ENCODE assay signal across 19 mouse cellular contexts in genomic region chr5:4304201-4304600, GRCm38 (mm10).
DNase-seq lines count a peak whose midpoint lies in the region.
"Had no signal": no experiment of that assay in that cellular context is flagged by ENCODE, and none has a peak within 500 bp of the region (broad histone marks: within the 10 kb centered on the region; RNA-seq: fewer than 3 reads in every experiment).

No protein-coding gene starts in this region.

- H3K4me1 ChIP-seq in limb, embryonic 10.5 days, result peaks cover 10% of the 10 kb centered on the region
- H3K4me1 ChIP-seq: embryonic facial prominence, embryonic 12.5 days; forebrain, embryonic 15.5 days had no signal

- WGBS in limb, embryonic 10.5 days, result 59% methylated on average over 5 of the region's 5 CpGs

- DNase-seq in ES-CJ7 (ENCODE audit: low read depth, low spot score) (peak; percentile 55), R1 (ENCODE audit: low read depth, low spot score) (peak; percentile 70), ZHBTc4 (ENCODE audit: low read depth, low spot score) (peak; percentile 57)
- no peak for DNase-seq in frontal cortex, postnatal 14 days (ENCODE audit: low spot score in 2 of 2)
- no peak for DNase-seq in cerebellum, postnatal 14 days
- no peak for DNase-seq in limb, embryonic 10.5 days (ENCODE audit: low spot score)
- DNase-seq: adrenal gland, postnatal 25 days; cerebellum, adult 11 months; cerebellum, adult 18-20 months; cerebellum, adult 8-10 months; cerebellum, adult 9-11 months; cerebellum, postnatal 25 days; forebrain, postnatal 0 days had no signal

- H3K4me3 ChIP-seq in limb, embryonic 10.5 days, result no peak overlapping the region
- H3K4me3 ChIP-seq: embryonic facial prominence, embryonic 10.5 days; embryonic facial prominence, embryonic 12.5 days; forebrain, embryonic 13.5 days; forebrain, embryonic 15.5 days had no signal

- no peaks in the 10 kb centered on the region for H3K9me3 ChIP-seq in limb, embryonic 10.5 days (replicated peaks)
- H3K9me3 ChIP-seq: embryonic facial prominence, embryonic 10.5 days; embryonic facial prominence, embryonic 12.5 days; forebrain, embryonic 13.5 days; forebrain, embryonic 15.5 days; G1E had no signal

- no peak overlapping the region for H3K27ac ChIP-seq in limb, embryonic 10.5 days
- H3K27ac ChIP-seq: embryonic facial prominence, embryonic 10.5 days; embryonic facial prominence, embryonic 12.5 days; forebrain, embryonic 13.5 days; forebrain, embryonic 15.5 days had no signal

- no peaks in the 10 kb centered on the region for H3K27me3 ChIP-seq in limb, embryonic 10.5 days (ENCODE audit: low read depth, poor library complexity, severe bottlenecking)
- H3K27me3 ChIP-seq: embryonic facial prominence, embryonic 12.5 days; forebrain, embryonic 13.5 days; forebrain, embryonic 15.5 days; Patski had no signal

- no peaks in the 10 kb centered on the region for H3K36me3 ChIP-seq in limb, embryonic 10.5 days
- H3K36me3 ChIP-seq: embryonic facial prominence, embryonic 10.5 days; embryonic facial prominence, embryonic 12.5 days; forebrain, embryonic 15.5 days; G1E had no signal

Comparison
In these comparisons a context has a peak if more than half of its experiments do, and no peak if none do; other contexts are left out.
1. DNase-seq: peak in ES-CJ7 (single experiment), R1 (single experiment) and ZHBTc4 (single experiment); none in frontal cortex, postnatal 14 days (0 of 2), cerebellum, postnatal 14 days (0 of 2) and limb, embryonic 10.5 days (single experiment).